In the genomic region with DNA sequence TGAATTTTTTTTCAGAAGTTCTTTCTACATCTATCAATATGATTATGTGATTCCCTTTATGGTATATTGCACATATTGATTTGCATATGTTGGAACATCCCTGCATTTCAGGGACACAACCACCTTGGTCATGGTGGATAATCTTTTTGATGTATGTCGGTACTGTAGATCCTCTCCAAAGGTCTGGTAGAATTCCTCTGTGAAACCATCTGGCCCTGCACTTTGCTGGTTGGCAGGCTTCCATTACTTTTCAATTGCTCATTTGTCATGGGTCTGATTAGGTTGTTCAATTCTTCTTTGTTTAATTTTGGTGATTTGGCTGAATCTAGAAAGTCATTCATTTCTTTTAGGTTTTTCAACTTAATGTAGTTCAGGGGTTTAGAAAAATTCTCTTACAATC, we compare ENCODE assay signal across 23 mouse cellular contexts.
DNase-seq lines count a peak whose midpoint lies in the region; ATAC-seq lines count a peak whose summit lies in the region.
"Had no signal": no experiment of that assay in that cellular context is flagged by ENCODE, and none has a peak within 500 bp of the region (broad histone marks: within the 10 kb centered on the region; RNA-seq: fewer than 3 reads in every experiment).

No protein-coding gene starts in this region.

- H3K4me2 ChIP-seq in kidney, embryonic 14.5 days (replicated peaks; ENCODE audit: low read depth, low read length), result no peak overlapping the region
- H3K4me2 ChIP-seq: embryonic facial prominence, embryonic 13.5 days; heart, embryonic 12.5 days; limb, embryonic 12.5 days; liver, embryonic 13.5 days; lung, embryonic 15.5 days had no signal

- peak; percentile 68 for ATAC-seq in cerebellum, adult (ENCODE audit: insufficient number of reproducible peaks, low FRiP score, low TSS enrichment)
- no peak for ATAC-seq in inflammation-experienced regulatory T-cells, adult 6 months
- ATAC-seq in kidney, embryonic 14.5 days (ENCODE audit: low FRiP score, low TSS enrichment), result no peak
- ATAC-seq: hindbrain, embryonic 16.5 days; Patski had no signal

- no peaks in the 10 kb centered on the region for H3K9me3 ChIP-seq in kidney, embryonic 14.5 days (ENCODE audit: control insufficient read depth, low read length)
- H3K9me3 ChIP-seq: embryonic facial prominence, embryonic 13.5 days; heart, embryonic 12.5 days; limb, embryonic 12.5 days; liver, embryonic 13.5 days; lung, embryonic 15.5 days; midbrain, embryonic 10.5 days had no signal

- 71% methylated on average over 1 of the region's 1 CpGs for WGBS in kidney, embryonic 14.5 days

- no peak overlapping the region for H3K4me3 ChIP-seq in kidney, embryonic 14.5 days (ENCODE audit: low read length)
- H3K4me3 ChIP-seq: embryonic facial prominence, embryonic 13.5 days; heart, embryonic 12.5 days; left cerebral cortex, adult 2 months; limb, embryonic 12.5 days; liver, embryonic 13.5 days; lung, embryonic 15.5 days; midbrain, embryonic 10.5 days had no signal

- H3K27me3 ChIP-seq in kidney, embryonic 14.5 days (ENCODE audit: control insufficient read depth, insufficient read depth, low read length), result no peaks in the 10 kb centered on the region
- H3K27me3 ChIP-seq: embryonic facial prominence, embryonic 13.5 days; heart, embryonic 12.5 days; limb, embryonic 12.5 days; liver, embryonic 13.5 days; lung, embryonic 15.5 days; Patski had no signal

- no peak overlapping the region for H3K27ac ChIP-seq in kidney, embryonic 14.5 days (ENCODE audit: low read depth, low read length)
- H3K27ac ChIP-seq: embryonic facial prominence, embryonic 13.5 days; left cerebral cortex, adult 2 months; limb, embryonic 12.5 days; liver, embryonic 13.5 days; lung, embryonic 15.5 days; macrophage; midbrain, embryonic 10.5 days had no signal

- peak; percentile 3 for DNase-seq in layer of hippocampus, adult 9-10 months (ENCODE audit: low spot score)
- no peak for DNase-seq in layer of hippocampus, postnatal 36 days
- peak; percentile 74 for DNase-seq in brain, adult 2 months (ENCODE audit: low read depth, low spot score)
- peak; percentile 46 for DNase-seq in cerebellum, adult 9-11 months
- DNase-seq: adrenal gland, postnatal 25 days; heart, postnatal 14 days; kidney, adult 2 months; kidney, postnatal 25 days; liver, embryonic 13.5 days; right cerebral cortex, postnatal 25 days; thymus, postnatal 36 days had no signal

- H3K9ac ChIP-seq in kidney, embryonic 14.5 days (ENCODE audit: low read depth, low read length), result no peak overlapping the region
- H3K9ac ChIP-seq: embryonic facial prominence, embryonic 13.5 days; heart, embryonic 12.5 days; limb, embryonic 12.5 days; liver, embryonic 13.5 days; lung, embryonic 15.5 days had no signal

- no peaks in the 10 kb centered on the region for H3K36me3 ChIP-seq in kidney, embryonic 14.5 days (ENCODE audit: control insufficient read depth, insufficient read depth, low read length)
- H3K36me3 ChIP-seq: embryonic facial prominence, embryonic 13.5 days; heart, embryonic 12.5 days; limb, embryonic 12.5 days; liver, embryonic 13.5 days; lung, embryonic 15.5 days; midbrain, embryonic 10.5 days had no signal

- H3K4me1 ChIP-seq in kidney, embryonic 14.5 days (ENCODE audit: control insufficient read depth, insufficient read depth, low read length), result no peaks in the 10 kb centered on the region
- H3K4me1 ChIP-seq: embryonic facial prominence, embryonic 13.5 days; heart, embryonic 12.5 days; limb, embryonic 12.5 days; liver, embryonic 13.5 days; lung, embryonic 15.5 days; midbrain, embryonic 10.5 days had no signal

Comparison
In these comparisons a context has a peak if more than half of its experiments do, and no peak if none do; other contexts are left out.
1. DNase-seq: peak in layer of hippocampus, adult 9-10 months (single experiment), brain, adult 2 months (single experiment) and cerebellum, adult 9-11 months (single experiment); none in layer of hippocampus, postnatal 36 days (0 of 2).